Mouse (Mus musculus): Measurements from ENCODE around the gene Elavl4.

Elavl4 gene

GRCm38 (mm10) chr4:110266804-110267575, 84.7 kb downstream of the Elavl4 start:
- DNase-seq (ENCODE audit: low read depth): no peak

GRCm38 (mm10) chr4:110264345-110264943, 87.3 kb downstream of the Elavl4 start:
- no peak for DNase-seq (ENCODE audit: low read depth)

GRCm38 (mm10) chr4:110257360-110257759, 94.3 kb downstream of the Elavl4 start:
- DNase-seq (ENCODE audit: low read depth): no peak

- no peak for DNase-seq (ENCODE audit: low read depth)
Measured at GRCm38 (mm10) chr4:110255617-110256016, 96.1 kb downstream of the Elavl4 start.

GRCm38 (mm10) chr4:110250055-110250454, 101.7 kb downstream of the Elavl4 start:
- DNase-seq (ENCODE audit: low read depth): no peak

- no peak for DNase-seq (ENCODE audit: low read depth)
Measured at GRCm38 (mm10) chr4:110242879-110243278, 108.8 kb downstream of the Elavl4 start.

GRCm38 (mm10) chr4:110234554-110234953, 117.2 kb downstream of the Elavl4 start:
- no peak for DNase-seq (ENCODE audit: low read depth)

GRCm38 (mm10) chr4:110232327-110232726, 119.4 kb downstream of the Elavl4 start:
- no peak for DNase-seq (ENCODE audit: low read depth)

- no peak for DNase-seq (ENCODE audit: low read depth)
Measured at GRCm38 (mm10) chr4:110231799-110232198, 119.9 kb downstream of the Elavl4 start.

GRCm38 (mm10) chr4:110229652-110230051, 122.1 kb downstream of the Elavl4 start:
- no peak for DNase-seq (ENCODE audit: low read depth)

- no peak for DNase-seq (ENCODE audit: low read depth)
Measured at GRCm38 (mm10) chr4:110229238-110229637, 122.5 kb downstream of the Elavl4 start.

GRCm38 (mm10) chr4:110227621-110228031, 124.1 kb downstream of the Elavl4 start:
- no peak for DNase-seq (ENCODE audit: low read depth)

- no peak for DNase-seq (ENCODE audit: low read depth)
Measured at GRCm38 (mm10) chr4:110225492-110225891, 126.2 kb downstream of the Elavl4 start.

GRCm38 (mm10) chr4:110218819-110219218, 132.9 kb downstream of the Elavl4 start:
- DNase-seq (ENCODE audit: low read depth): no peak

GRCm38 (mm10) chr4:110217553-110217952, 134.2 kb downstream of the Elavl4 start:
- no peak for DNase-seq (ENCODE audit: low read depth)

GRCm38 (mm10) chr4:110214543-110214942, 137.2 kb downstream of the Elavl4 start:
- no peak for DNase-seq (ENCODE audit: low read depth)

- no peak for DNase-seq (ENCODE audit: low read depth)
Measured at GRCm38 (mm10) chr4:110213666-110214065, 138.0 kb downstream of the Elavl4 start.

GRCm38 (mm10) chr4:110210246-110210645, 141.5 kb downstream of the Elavl4 start:
- DNase-seq (ENCODE audit: low read depth): no peak

GRCm38 (mm10) chr4:110209613-110210012, 142.1 kb downstream of the Elavl4 start:
- no peak for DNase-seq (ENCODE audit: low read depth)

- no peak for DNase-seq (ENCODE audit: low read depth)
Measured at GRCm38 (mm10) chr4:110201680-110202079, 150.0 kb downstream of the Elavl4 start.

- DNase-seq (ENCODE audit: low read depth): no peak
Measured at GRCm38 (mm10) chr4:110199897-110200296, 151.8 kb downstream of the Elavl4 start.

GRCm38 (mm10) chr4:110198600-110198999, 153.1 kb downstream of the Elavl4 start:
- no peak for DNase-seq (ENCODE audit: low read depth)

- DNase-seq (ENCODE audit: low read depth): no peak
Measured at GRCm38 (mm10) chr4:110177263-110177662, 174.4 kb downstream of the Elavl4 start.

- no peak for DNase-seq (ENCODE audit: low read depth)
Measured at GRCm38 (mm10) chr4:110172028-110172427, 179.7 kb downstream of the Elavl4 start.
